Mouse (Mus musculus) kidney, adult 2 months (tissue): ENCODE results near the gene Gm7534. TPM values are rescaled to one million over a fixed set of nuclear protein-coding genes. Genes with fewer than 3 reads are reported as not detected.
"Not testable (repeated sequence)": the region's sequence is repeated elsewhere in the genome, so short reads cannot be mapped to it uniquely, and the experiment has no call there.

Source experiments
- DNase-seq: peaks from one replicate; pipeline ENCODE4 v3.0.0; 2021
- H3K27ac ChIP-seq: fragments of 200-500 bp; 2 replicates; pipeline ENCODE4 v1.5.1; 2012; ENCODE audit warnings: low read depth, low read length, control low read depth, inconsistent platforms; ENCODE audit not compliant: insufficient read depth
- H3K27me3 ChIP-seq: fragments of 200-500 bp; replicated peaks from 2 replicates; pipeline ENCODE4 v1.6.1; 2012; ENCODE audit warnings: mild to moderate bottlenecking, moderate library complexity, low read length, inconsistent platforms; ENCODE audit not compliant: control insufficient read depth, insufficient read depth
- H3K36me3 ChIP-seq: fragments of 200-500 bp; 2 replicates; pipeline ENCODE4 v1.6.1; 2012; ENCODE audit warnings: mild to moderate bottlenecking, moderate library complexity, low read length, inconsistent platforms; ENCODE audit not compliant: control insufficient read depth, insufficient read depth
- H3K4me1 ChIP-seq: fragments of 200-500 bp; 2 replicates; pipeline ENCODE4 v1.6.1; 2011; ENCODE audit warnings: low read length; ENCODE audit not compliant: control insufficient read depth, insufficient read depth
- H3K4me3 ChIP-seq: fragments of 200-500 bp; 2 replicates; pipeline ENCODE4 v1.5.1; 2011; ENCODE audit warnings: mild to moderate bottlenecking, low read depth, low read length, control low read depth; ENCODE audit not compliant: insufficient read depth
- CTCF ChIP-seq: fragments of 200-500 bp; conservative IDR thresholded peaks from 2 replicates; pipeline ENCODE4 v1.5.1; 2011; ENCODE audit warnings: low read depth, mild to moderate bottlenecking, control low read depth, low read length, moderate library complexity, mixed read lengths; ENCODE audit not compliant: insufficient read depth, insufficient read length
- POLR2A ChIP-seq: fragments of 200-500 bp; IDR thresholded peaks from one replicate; pipeline ENCODE4 v1.6.1; 2011; ENCODE audit warnings: low read depth, low read length, control low read depth
- WGBS: fragments of 180-500 bp; shearing (Covaris S2); methylation state at CpG from one replicate; pipeline ENCODE4 v1.1.7; 2018; 5-methylcytosine and 5-hydroxymethylcytosine counted together
- polyA plus RNA-seq: library from polyadenylated mRNA; depleted of rRNA; stranded (reverse); fragments of >200 nt; gene quantifications from 2 replicates; pipeline ENCODE4 v1.2.3, GENCODE M21; 2012

Gene Gm7534
- polyA plus RNA-seq, 1 experiment = not detected

- no peaks in the 10 kb centered on the region; the same call in 1 of the 2 replicates for H3K4me1 ChIP-seq
- H3K4me3 ChIP-seq = no peak overlapping the region
- DNase-seq = no peak
- H3K36me3 ChIP-seq = peaks cover 2% of the 10 kb centered on the region; the same call in 1 of the 2 replicates
- H3K27me3 ChIP-seq = no peaks in the 10 kb centered on the region
- no peak for TF ChIP-seq POLR2A
- TF ChIP-seq CTCF = peak; percentile 43
- no peak overlapping the region for H3K27ac ChIP-seq
- WGBS = 92% methylated on average over 3 of the region's 3 CpGs
Observed at GRCm38 (mm10) chr4:134166906-134167305, 35.9 kb downstream of the Gm7534 start.

- Histone ChIP-seq H3K4me3 (no peak overlapping the region), H3K4me1 (no peaks in the 10 kb centered on the region; the same call in 1 of the 2 replicates), H3K27me3 (no peaks in the 10 kb centered on the region), H3K27ac (peak overlapping the region; percentile 38; the same call in 1 of the 2 replicates), H3K36me3 (peaks cover 2% of the 10 kb centered on the region; the same call in 1 of the 2 replicates)
- no peak for TF ChIP-seq POLR2A
- TF ChIP-seq CTCF = no peak
- 76% methylated on average over 3 of the region's 3 CpGs for WGBS
- DNase-seq = no peak
Observed at GRCm38 (mm10) chr4:134165548-134166465, 37.0 kb downstream of the Gm7534 start.

DNA sequence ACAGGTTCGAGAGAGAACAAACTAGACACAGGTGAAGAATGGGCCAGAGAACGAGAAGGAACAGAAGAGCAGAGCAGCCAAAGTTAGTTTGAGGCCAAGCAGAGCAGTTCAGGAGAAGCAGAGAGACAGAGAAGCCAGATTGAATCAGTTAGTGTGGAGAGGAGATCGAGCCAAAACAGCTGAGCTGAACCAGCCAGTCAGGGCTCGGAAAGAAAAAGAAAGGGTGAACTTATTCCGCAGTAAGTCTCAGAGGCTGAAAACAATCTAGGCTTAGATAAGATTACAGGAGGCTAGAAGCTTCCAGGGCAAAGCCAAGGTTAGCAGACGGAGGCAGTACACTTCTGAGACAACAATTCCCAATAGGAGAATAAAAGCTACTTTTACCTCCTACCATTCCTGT is 37.8 kb downstream of the Gm7534 start:
- H3K27ac ChIP-seq = peak overlapping the region; percentile 85
- H3K4me1 ChIP-seq = no peaks in the 10 kb centered on the region; the same call in 1 of the 2 replicates
- DNase-seq = peak; percentile 17
- TF ChIP-seq CTCF (no peak), POLR2A (no peak)
- no peaks in the 10 kb centered on the region for H3K27me3 ChIP-seq
- 48% methylated on average over 6 of the region's 6 CpGs for WGBS
- H3K36me3 ChIP-seq = peaks cover 2% of the 10 kb centered on the region; the same call in 1 of the 2 replicates
- H3K4me3 ChIP-seq = no peak overlapping the region

- no peaks in the 10 kb centered on the region for H3K27me3 ChIP-seq
- no peak for DNase-seq
- no peaks in the 10 kb centered on the region; the same call in 1 of the 2 replicates for H3K4me1 ChIP-seq
- peak overlapping the region; percentile 85 for H3K27ac ChIP-seq
- 68% methylated on average over 6 of the region's 6 CpGs for WGBS
- TF ChIP-seq POLR2A (no peak), CTCF (no peak)
- H3K4me3 ChIP-seq = 0 out of 2 replicates have a peak overlapping the region, but pooled peaks have one; percentile 21
- peaks cover 2% of the 10 kb centered on the region; the same call in 1 of the 2 replicates for H3K36me3 ChIP-seq
Observed at GRCm38 (mm10) chr4:134164591-134164990, 38.2 kb downstream of the Gm7534 start.

DNA sequence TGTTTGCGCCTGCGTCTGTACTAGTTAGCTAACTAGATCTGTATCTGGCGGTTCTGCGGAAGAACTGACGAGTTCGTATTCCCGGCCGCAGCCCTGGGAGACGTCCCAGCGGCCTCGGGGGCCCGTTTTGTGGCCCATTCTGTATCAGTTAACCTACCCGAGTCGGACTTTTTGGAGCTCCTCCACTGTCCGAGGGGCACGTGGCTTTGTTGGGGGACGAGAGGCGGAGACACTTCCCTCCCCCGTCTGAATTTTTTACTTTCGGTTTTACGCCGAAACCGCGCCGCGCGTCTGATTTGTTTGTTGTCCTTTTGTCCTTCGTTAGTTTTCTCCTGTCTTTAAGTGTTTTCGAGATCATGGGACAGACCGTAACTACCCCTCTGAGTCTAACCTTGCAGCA is 42.7 kb downstream of the Gm7534 start:
- H3K36me3 ChIP-seq = not testable (repeated sequence)
- H3K27ac ChIP-seq = peak overlapping the region; percentile 55

DNA sequence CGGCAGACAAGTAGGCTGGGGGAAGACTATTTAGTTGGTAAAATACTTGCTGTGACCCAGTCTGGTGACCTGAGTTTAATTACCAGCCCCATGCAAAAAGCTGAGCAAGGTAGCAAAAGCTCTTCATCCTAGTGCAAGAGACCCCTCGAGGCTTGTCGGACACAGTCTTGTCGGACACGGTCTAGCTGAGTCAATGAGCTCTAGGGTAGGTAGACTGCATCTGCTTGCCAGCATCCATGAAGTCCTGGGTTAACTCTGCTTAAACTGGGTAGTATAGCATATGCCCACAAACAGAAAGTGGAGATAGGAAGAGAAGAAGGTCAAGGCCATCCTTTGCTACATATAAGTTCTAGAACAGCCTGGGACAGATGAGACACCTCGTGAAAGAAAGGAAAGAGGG is 44.0 kb downstream of the Gm7534 start:
- H3K27ac ChIP-seq = peak overlapping the region; percentile 96
- H3K4me3 ChIP-seq = no peak overlapping the region
- H3K4me1 ChIP-seq = peaks cover 14% of the 10 kb centered on the region
- DNase-seq = no peak
- no peaks in the 10 kb centered on the region for H3K36me3 ChIP-seq
- H3K27me3 ChIP-seq = no peaks in the 10 kb centered on the region
- 57% methylated on average over 6 of the region's 6 CpGs for WGBS
- TF ChIP-seq CTCF (no peak), POLR2A (no peak)

More for the DNA sequence above, 42.7 kb downstream of the Gm7534 start:
- 4% methylated on average over 30 of the region's 30 CpGs for WGBS
- Histone ChIP-seq H3K4me3 (peak overlapping the region; percentile 59), H3K4me1 (peaks cover 14% of the 10 kb centered on the region)
- DNase-seq = peak; percentile 66
- not testable (repeated sequence) for H3K27me3 ChIP-seq

- Histone ChIP-seq H3K4me1 (peaks cover 14% of the 10 kb centered on the region), H3K4me3 (no peak overlapping the region), H3K27ac (no peak overlapping the region), H3K27me3 (no peaks in the 10 kb centered on the region), H3K36me3 (no peaks in the 10 kb centered on the region; the same call in 1 of the 2 replicates)
- WGBS = 87% methylated on average over 2 of the region's 2 CpGs
- no peak for DNase-seq
- no peak for TF ChIP-seq POLR2A
- TF ChIP-seq CTCF = no peak
Observed at GRCm38 (mm10) chr4:134157558-134157957, 45.2 kb downstream of the Gm7534 start.
